8 mouse cellular contexts compared by ENCODE assay signal in genomic region chr5:110808061-110808631, GRCm38 (mm10). TPM values are rescaled to one million over a fixed set of nuclear protein-coding genes. Genes with fewer than 3 reads are reported as not detected.
DNase-seq lines count a peak whose midpoint lies in the region; ATAC-seq and TF ChIP-seq lines count a peak whose summit lies in the region.

No protein-coding gene starts in this region.

- H3K4me1 ChIP-seq in ES-E14 (ENCODE audit: control insufficient read depth in 2 of 2, insufficient read depth in 2 of 2, low read length in 2 of 2, poor library complexity in 1 of 2) = peaks cover 10 to 15% of the 10 kb centered on the region in 2 experiments; a peak in 3 of 4 replicates
- H3K4me1 ChIP-seq in forebrain, embryonic 15.5 days = peaks cover 54% of the 10 kb centered on the region
- peaks cover 9% of the 10 kb centered on the region for H3K4me1 ChIP-seq in lung, adult 2 months (ENCODE audit: control insufficient read depth, insufficient read depth, low read length)
- peaks cover 51% of the 10 kb centered on the region for H3K4me1 ChIP-seq in neural tube, embryonic 15.5 days

- H3K27ac ChIP-seq in ES-E14 (ENCODE audit: insufficient read depth, low read depth, low read length, poor library complexity, severe bottlenecking) = peak overlapping the region; percentile 95
- peak overlapping the region; percentile 92; the same call in 1 of the 2 replicates for H3K27ac ChIP-seq in forebrain, embryonic 15.5 days (replicated peaks)
- peak overlapping the region; percentile 88 for H3K27ac ChIP-seq in layer of hippocampus, adult 2 months
- H3K27ac ChIP-seq in neural tube, embryonic 15.5 days (replicated peaks) = peak overlapping the region; percentile 81

- peak; percentile 79 for DNase-seq in ES-E14 (ENCODE audit: low read depth, low spot score)
- peak; percentile 91 for DNase-seq in cerebellum, adult 11-12 months
- DNase-seq in heart, postnatal 25 days (ENCODE audit: low spot score) = peak; percentile 87
- peak; percentile 78 to 80 for DNase-seq in layer of hippocampus, adult 2 months (ENCODE audit: low spot score in 2 of 2)
- DNase-seq in lung, adult 2 months = peak; percentile 92
- DNase-seq in testis, postnatal 10 days (ENCODE audit: low spot score) = peak; percentile 85

- no peak for TF ChIP-seq CTCF in layer of hippocampus, adult 2 months (conservative IDR thresholded peaks at IDR 0.05)
- TF ChIP-seq CTCF in lung, adult 2 months (IDR thresholded peaks at IDR 0.05; ENCODE audit: insufficient read depth, low read length) = no peak

- peak overlapping the region; percentile 95 for H3K4me2 ChIP-seq in forebrain, embryonic 15.5 days (replicated peaks)
- peak overlapping the region; percentile 98 for H3K4me2 ChIP-seq in neural tube, embryonic 15.5 days

- peak; percentile 43; the same call in 1 of the 2 replicates for TF ChIP-seq POLR2A in lung, adult 2 months (IDR thresholded peaks at IDR 0.05; ENCODE audit: borderline replicate concordance, extremely low read depth, low read depth, low read length)

- H3K9me3 ChIP-seq in ES-E14 (ENCODE audit: control insufficient read depth, insufficient read depth, low read depth, low read length) = no peaks in the 10 kb centered on the region
- H3K9me3 ChIP-seq in forebrain, embryonic 15.5 days = no peaks in the 10 kb centered on the region
- H3K9me3 ChIP-seq in neural tube, embryonic 15.5 days (replicated peaks) = no peaks in the 10 kb centered on the region

- H3K36me3 ChIP-seq in ES-E14 (ENCODE audit: control insufficient read depth, insufficient read depth, low read length, poor library complexity, severe bottlenecking) = peaks cover 14% of the 10 kb centered on the region
- H3K36me3 ChIP-seq in forebrain, embryonic 15.5 days = peaks cover 12% of the 10 kb centered on the region; the same call in 1 of the 2 replicates
- peaks cover 6% of the 10 kb centered on the region; the same call in 1 of the 2 replicates for H3K36me3 ChIP-seq in neural tube, embryonic 15.5 days

- 6% methylated on average over 14 of the region's 14 CpGs for WGBS in forebrain, embryonic 15.5 days
- 1% methylated on average over 14 of the region's 14 CpGs for WGBS in lung, adult 2 months
- 2% methylated on average over 14 of the region's 14 CpGs for WGBS in neural tube, embryonic 15.5 days

- H3K4me3 ChIP-seq in ES-E14 (ENCODE audit: insufficient read depth in 1 of 2, low read depth in 1 of 2, low read length in 2 of 2, poor library complexity in 1 of 2, severe bottlenecking in 1 of 2) = peak overlapping the region; percentile 78 to 93
- peak overlapping the region; percentile 85 for H3K4me3 ChIP-seq in forebrain, embryonic 15.5 days
- peak overlapping the region; percentile 90 for H3K4me3 ChIP-seq in layer of hippocampus, adult 2 months
- peak overlapping the region; percentile 87 for H3K4me3 ChIP-seq in lung, adult 2 months (replicated peaks; ENCODE audit: extremely low read depth, low read depth, low read length)
- H3K4me3 ChIP-seq in neural tube, embryonic 15.5 days (replicated peaks) = peak overlapping the region; percentile 82

- peak; percentile 17; the same call in 1 of the 2 replicates for ATAC-seq in forebrain, embryonic 15.5 days (replicated peaks)
- ATAC-seq in neural tube, embryonic 15.5 days (ENCODE audit: low FRiP score) = peak; percentile 29; the same call in 1 of the 2 replicates

- H3K9ac ChIP-seq in ES-E14 (ENCODE audit: insufficient read depth, low read depth, low read length, poor library complexity, severe bottlenecking) = peak overlapping the region; percentile 87
- H3K9ac ChIP-seq in forebrain, embryonic 15.5 days (replicated peaks) = peak overlapping the region; percentile 96
- H3K9ac ChIP-seq in neural tube, embryonic 15.5 days (replicated peaks) = peak overlapping the region; percentile 79

- no peaks in the 10 kb centered on the region for H3K27me3 ChIP-seq in forebrain, embryonic 15.5 days
- H3K27me3 ChIP-seq in neural tube, embryonic 15.5 days (replicated peaks) = no peaks in the 10 kb centered on the region

- in situ Hi-C loops in ES-E14 (cut with MboI; ENCODE audit: low sequenced_read_pairs in 2 of 2, unreplicated experiment in 2 of 2) = no loop called here

- intact Hi-C loops in heart, postnatal 25 days (cut with DNase I) = loop anchor here (5.0 kb wide), 1 partner anchor 36 kb away; the partner anchor contains the start of gene Ep400

TF ChIP-seq in ES-E14, 5 proteins besides CTCF, POLR2A, EP300 and RAD21:
- TF ChIP-seq MAFK (IDR thresholded peaks at IDR 0.05; ENCODE audit: insufficient read depth, low read depth, low read length) = peak; percentile 96
- TF ChIP-seq CHD2 (IDR thresholded peaks at IDR 0.05; ENCODE audit: low read depth, low read length) = no peak
- TF ChIP-seq ZNF384 (IDR thresholded peaks at IDR 0.05; ENCODE audit: low read depth, low read length) = no peak
- no peak for TF ChIP-seq ZC3H11A (IDR thresholded peaks at IDR 0.05; ENCODE audit: borderline replicate concordance, low read depth, low read length)
- no peak for TF ChIP-seq HCFC1 (IDR thresholded peaks at IDR 0.05; ENCODE audit: borderline replicate concordance, insufficient read depth, low read length)
TF ChIP-seq in ES-E14: peak in this region for 1.

RNA-seq across cellular contexts. Expression of gene Ulk1, which starts 1.8 kb away (rescaled TPM):
- 82.7 and 136 TPM in 2 replicates for total RNA-seq in ES-E14 (2012; rRNA removed)
- 45.0 and 46.6 TPM in 2 replicates for polyA plus RNA-seq in forebrain, embryonic 15.5 days (2015; fragmentation: Nextera tagmentation; extraction: Ambion mirVana)
- total RNA-seq in heart, postnatal 25 days (2021) = 10 to 100 TPM; 73.2 to 78.0 TPM
- total RNA-seq in layer of hippocampus, adult 2 months (2021) = 10 to 100 TPM; 70.0 to 72.8 TPM
- polyA plus RNA-seq in lung, adult 2 months (2012; rRNA removed) = 50.5 and 64.6 TPM in 2 replicates
- polyA plus RNA-seq in neural tube, embryonic 15.5 days (2015; fragmentation: Nextera tagmentation; extraction: Ambion mirVana) = 24.3 and 27.0 TPM in 2 replicates

RNA-seq across cellular contexts. Expression of gene Pus1, which starts 27.7 kb away (rescaled TPM):
- total RNA-seq in ES-E14 (2012; rRNA removed) = 62.1 and 68.2 TPM in 2 replicates
- polyA plus RNA-seq in forebrain, embryonic 15.5 days (2015; fragmentation: Nextera tagmentation; extraction: Ambion mirVana) = 23.6 and 25.7 TPM in 2 replicates
- total RNA-seq in heart, postnatal 25 days (2021) = 10 to 100 TPM; 16.1 to 17.9 TPM
- total RNA-seq in layer of hippocampus, adult 2 months (2021) = 10 to 100 TPM; 19.2 to 19.6 TPM
- 11.6 and 15.9 TPM in 2 replicates for polyA plus RNA-seq in lung, adult 2 months (2012; rRNA removed)
- polyA plus RNA-seq in neural tube, embryonic 15.5 days (2015; fragmentation: Nextera tagmentation; extraction: Ambion mirVana) = 23.0 and 31.6 TPM in 2 replicates

RNA-seq across cellular contexts. Expression of gene Hscb, which starts 31.4 kb away (rescaled TPM):
- 21.7 and 22.9 TPM in 2 replicates for total RNA-seq in ES-E14 (2012; rRNA removed)
- 11.2 and 11.9 TPM in 2 replicates for polyA plus RNA-seq in forebrain, embryonic 15.5 days (2015; fragmentation: Nextera tagmentation; extraction: Ambion mirVana)
- total RNA-seq in heart, postnatal 25 days (2021) = 10 to 100 TPM; 18.8 to 21.1 TPM
- 10 to 100 TPM; 11.3 to 13.9 TPM for total RNA-seq in layer of hippocampus, adult 2 months (2021)
- polyA plus RNA-seq in lung, adult 2 months (2012; rRNA removed) = 13.5 and 15.5 TPM in 2 replicates
- 10.8 and 15.9 TPM in 2 replicates for polyA plus RNA-seq in neural tube, embryonic 15.5 days (2015; fragmentation: Nextera tagmentation; extraction: Ambion mirVana)

RNA-seq across cellular contexts. Expression of gene Chek2, which starts 31.6 kb away (rescaled TPM):
- total RNA-seq in ES-E14 (2012; rRNA removed) = 43.4 and 46.6 TPM in 2 replicates
- 13.1 and 14.3 TPM in 2 replicates for polyA plus RNA-seq in forebrain, embryonic 15.5 days (2015; fragmentation: Nextera tagmentation; extraction: Ambion mirVana)
- total RNA-seq in heart, postnatal 25 days (2021) = 1 to 10 TPM; 3.3 to 4.5 TPM
- 1 to 10 TPM in 1 of 2 experiments, under 1 TPM in 1; 0.56 to 2.8 TPM for total RNA-seq in layer of hippocampus, adult 2 months (2021)
- polyA plus RNA-seq in lung, adult 2 months (2012; rRNA removed) = 3.3 and 4.4 TPM in 2 replicates
- 6.0 and 13.2 TPM in 2 replicates for polyA plus RNA-seq in neural tube, embryonic 15.5 days (2015; fragmentation: Nextera tagmentation; extraction: Ambion mirVana)

RNA-seq across cellular contexts. Expression of gene Ep400, which starts 37.6 kb away (rescaled TPM):
- total RNA-seq in ES-E14 (2012; rRNA removed) = 56.7 and 62.2 TPM in 2 replicates
- 56.6 and 62.1 TPM in 2 replicates for polyA plus RNA-seq in forebrain, embryonic 15.5 days (2015; fragmentation: Nextera tagmentation; extraction: Ambion mirVana)
- total RNA-seq in heart, postnatal 25 days (2021) = 10 to 100 TPM; 34.9 to 36.6 TPM
- 100 to 1,000 TPM; 104 to 114 TPM for total RNA-seq in layer of hippocampus, adult 2 months (2021)
- 64.0 and 73.7 TPM in 2 replicates for polyA plus RNA-seq in lung, adult 2 months (2012; rRNA removed)
- polyA plus RNA-seq in neural tube, embryonic 15.5 days (2015; fragmentation: Nextera tagmentation; extraction: Ambion mirVana) = 44.0 and 49.7 TPM in 2 replicates

Comparison
In these comparisons a context has a peak if more than half of its experiments do, and no peak if none do; other contexts are left out.
1. Peak in every context shown above with its lines: DNase-seq, ATAC-seq, H3K4me3 ChIP-seq and H3K27ac ChIP-seq.